Mouse (Mus musculus) MEL (cell line): ENCODE measurements around the gene Spag16.

Source experiments
- CTCF ChIP-seq, 3 experiments: IDR thresholded peaks in 2 of 3; conservative IDR thresholded peaks in 1 of 3; 2 replicates each; pipeline ENCODE4 v1.5.1; 2011 to 2012; ENCODE audit warnings: low read length in 3 of 3, low read depth in 2 of 3, mild to moderate bottlenecking in 2 of 3, improper control_type of control experiment in 1 of 3, inconsistent platforms in 1 of 3, mixed read lengths in 1 of 3, moderate library complexity in 1 of 3; ENCODE audit not compliant: control insufficient read depth in 1 of 3, insufficient read depth in 1 of 3, poor library complexity in 1 of 3, severe bottlenecking in 1 of 3
- ETS1 ChIP-seq: IDR thresholded peaks from 2 replicates; pipeline ENCODE4 v1.6.1; 2012; ENCODE audit warnings: low read depth, mild to moderate bottlenecking, inconsistent platforms, low read length, improper control_type of control experiment, moderate library complexity
- JUND ChIP-seq: IDR thresholded peaks from 2 replicates; pipeline ENCODE4 v1.6.1; 2011; ENCODE audit warnings: low read depth, mild to moderate bottlenecking, improper control_type of control experiment, low read length
- MAX ChIP-seq: IDR thresholded peaks from 2 replicates; pipeline ENCODE4 v1.6.1; 2011; ENCODE audit warnings: low read length, improper control_type of control experiment
- NELFE ChIP-seq: IDR thresholded peaks from 2 replicates; pipeline ENCODE4 v1.6.1; 2011; ENCODE audit warnings: low read depth, low read length, improper control_type of control experiment
- POLR2A ChIP-seq, 2 experiments: IDR thresholded peaks; 2 replicates each; pipeline ENCODE4 v1.6.1; 2011 to 2012; ENCODE audit warnings: low read length in 2 of 2, mild to moderate bottlenecking in 2 of 2, control low read depth in 1 of 2, improper control_type of control experiment in 1 of 2, low read depth in 1 of 2, moderate library complexity in 1 of 2; ENCODE audit not compliant: control insufficient read depth in 1 of 2, insufficient read depth in 1 of 2, poor library complexity in 1 of 2
- POLR2AphosphoS2 ChIP-seq: IDR thresholded peaks from 2 replicates; pipeline ENCODE4 v1.6.1; 2011; ENCODE audit warnings: low read length, improper control_type of control experiment
- POLR2AphosphoS5 ChIP-seq: IDR thresholded peaks from 2 replicates; pipeline ENCODE4 v1.6.1; 2012; ENCODE audit warnings: low read depth, borderline replicate concordance, mild to moderate bottlenecking, inconsistent platforms, low read length, moderate library complexity, mixed read lengths
- SMC3 ChIP-seq: IDR thresholded peaks from 2 replicates; pipeline ENCODE4 v1.6.1; 2011; ENCODE audit warnings: low read depth, low read length, improper control_type of control experiment
- ZKSCAN1 ChIP-seq: IDR thresholded peaks from 2 replicates; pipeline ENCODE4 v1.6.1; 2012; ENCODE audit warnings: low read depth, mild to moderate bottlenecking, inconsistent platforms, low read length, improper control_type of control experiment, moderate library complexity

DNA sequence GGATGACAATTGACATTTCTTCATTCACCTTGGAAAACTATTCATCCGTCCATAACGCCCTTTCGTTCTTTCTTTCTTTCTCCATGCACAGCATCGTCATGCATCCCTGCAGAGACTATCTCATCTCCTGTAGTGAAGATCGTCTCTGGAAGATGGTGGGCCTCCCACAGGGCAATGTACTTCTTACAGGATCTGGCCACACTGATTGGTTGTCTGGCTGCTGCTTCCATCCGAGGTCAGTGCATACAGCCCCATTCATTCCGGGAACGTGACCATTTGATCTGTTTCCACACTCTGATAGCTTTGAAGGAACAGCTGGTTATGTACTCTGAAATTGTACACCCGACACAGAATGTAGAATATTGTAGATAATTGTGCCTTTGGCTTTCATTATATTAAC is 438.0 kb downstream of the Spag16 start:
- TF ChIP-seq POLR2A (IDR thresholded peaks at IDR 0.05; ENCODE audit: control insufficient read depth in 1 of 2, insufficient read depth in 1 of 2, low read depth in 1 of 2, low read length in 2 of 2, poor library complexity in 1 of 2) (no peak), SMC3 (no peak), POLR2AphosphoS5 (no peak), CTCF (IDR thresholded peaks at IDR 0.05 in 2 of 3, conservative IDR thresholded peaks at IDR 0.05 in 1 of 3; ENCODE audit: control insufficient read depth in 1 of 3, insufficient read depth in 1 of 3, low read depth in 2 of 3, low read length in 3 of 3, poor library complexity in 1 of 3, severe bottlenecking in 1 of 3) (no peak), POLR2AphosphoS2 (no peak), JUND (no peak), NELFE (no peak), ZKSCAN1 (no peak), MAX (no peak), ETS1 (no peak)
